Mouse (Mus musculus) pancreas, adult 10 weeks (tissue): Measurements from ENCODE around the gene Ppfia1. TPM values are rescaled to one million over a fixed set of nuclear protein-coding genes. Genes with fewer than 3 reads are reported as not detected.

Source experiments
- polyA plus RNA-seq: library from polyadenylated mRNA; stranded (reverse); fragments of 350-450 nt; fragmentation: Illumina TruSeq; extraction: RNeasy Lipid Tissue Mini Kit (QIAGEN cat#74804); gene quantifications from one replicate; pipeline ENCODE4 v1.2.3, GENCODE M21; 2015; ENCODE audit warnings: low read depth, low replicate concordance; ENCODE audit not compliant: insufficient read depth

Ppfia1 gene
- 14.0 TPM for polyA plus RNA-seq

DNA sequence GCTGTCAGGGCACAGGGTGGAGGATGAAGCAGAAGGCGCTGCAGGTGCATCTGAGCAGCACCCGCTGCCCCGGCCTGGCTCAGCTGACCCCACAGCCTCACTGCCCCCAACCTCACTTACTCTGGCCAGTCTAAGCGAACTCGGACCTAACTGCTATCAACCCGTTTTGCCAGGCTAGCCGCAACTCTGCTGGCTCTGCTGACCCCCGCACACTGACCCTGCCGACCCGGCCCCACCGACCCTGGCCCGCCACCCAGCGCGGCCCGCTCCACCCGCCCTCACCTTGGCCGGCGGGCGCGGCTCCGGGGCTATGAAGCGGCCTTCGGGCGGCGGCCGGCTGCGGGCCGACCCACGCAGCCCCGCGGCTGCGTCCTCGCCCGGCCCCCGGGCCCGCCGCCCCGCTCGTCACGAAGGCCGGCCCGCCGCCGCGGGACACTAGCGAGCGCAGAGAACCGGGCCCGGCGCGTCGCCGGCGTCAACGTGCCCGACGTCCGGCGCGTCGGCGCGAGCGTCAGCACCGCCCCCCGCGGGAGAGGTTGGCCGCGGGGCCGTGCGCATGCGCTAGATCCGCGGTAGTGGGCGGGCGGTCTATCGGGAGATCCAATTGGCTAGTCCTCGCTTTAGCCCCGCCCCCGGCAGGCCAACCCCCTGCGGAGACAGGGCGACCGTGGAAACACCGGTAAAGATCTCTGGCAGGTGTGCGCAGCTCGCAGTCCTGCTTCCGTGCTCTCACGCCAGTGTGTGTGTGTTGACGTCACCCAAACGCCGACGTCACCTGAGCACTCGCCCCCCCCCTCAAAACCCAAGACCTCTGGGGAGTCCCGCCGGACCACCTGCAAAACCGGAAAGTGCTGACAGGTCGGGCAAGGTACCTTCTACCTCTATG is at the start of gene Ppfia1:
Gene Ppfia1 (minus strand): TSS at position 493 of the 886 bp plus-strand sequence.

DNA sequence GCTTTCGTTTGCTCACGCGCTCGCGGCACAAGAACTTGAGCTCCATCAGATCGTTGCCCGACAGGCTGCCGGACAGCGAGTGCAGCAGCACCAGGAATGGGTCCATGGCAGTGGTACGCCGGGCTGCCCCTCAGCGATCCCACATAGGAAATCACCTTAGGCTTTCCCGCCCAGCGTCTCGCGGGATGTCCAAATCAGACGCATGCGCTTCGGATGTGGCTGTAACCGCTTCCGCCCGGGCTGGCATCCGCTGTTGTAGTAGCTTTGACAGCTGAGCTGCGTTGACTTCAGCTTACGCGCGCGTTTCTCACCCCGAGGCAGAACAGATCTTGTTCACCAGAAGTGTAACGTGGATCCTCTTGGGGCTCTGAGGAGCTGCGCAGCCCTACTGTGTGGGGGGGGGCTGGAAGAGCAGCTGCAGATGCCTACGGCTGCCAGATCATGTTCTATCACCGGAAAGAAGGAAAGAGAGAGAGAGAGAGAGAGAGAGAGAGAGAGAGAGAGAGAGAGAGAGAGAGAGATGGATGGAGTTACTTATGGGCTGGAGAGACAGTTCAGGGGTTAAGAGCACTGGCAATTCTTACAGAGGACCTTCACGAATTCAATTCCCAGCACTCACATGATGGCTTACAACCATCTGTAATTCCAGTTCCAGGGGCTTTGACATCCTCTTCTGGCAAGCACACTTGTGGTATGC is 28.9 kb upstream of the Ppfia1 start, which contains the start of gene Fadd:
Gene Fadd (minus strand): TSS at position 180 of the 697 bp plus-strand sequence.

DNA sequence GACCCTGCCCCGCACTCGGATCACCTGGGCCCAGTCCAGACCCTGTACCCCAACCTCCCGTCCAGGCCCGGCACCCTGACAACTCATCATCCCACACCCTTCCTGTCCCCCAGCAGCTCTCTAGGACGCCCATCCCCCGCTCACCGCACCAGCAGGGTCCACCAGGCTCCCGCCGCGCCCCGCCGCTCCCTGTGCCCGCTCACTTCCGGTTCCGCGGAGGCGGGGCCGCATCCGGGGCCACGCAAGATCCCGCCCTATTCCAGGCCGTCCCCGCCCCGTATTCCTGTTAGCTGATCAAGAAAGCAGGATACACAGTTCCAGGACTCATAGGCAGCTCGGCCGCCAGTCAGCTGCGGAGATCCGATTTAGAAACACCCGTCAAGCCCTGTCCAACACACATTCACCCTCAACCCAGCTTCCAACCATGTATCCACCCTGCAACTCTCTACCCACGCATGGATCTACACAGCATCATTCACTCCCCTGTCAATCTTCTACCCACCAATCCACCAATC is 82.9 kb downstream of the Ppfia1 start, which contains the start of gene Cttn:
Gene Cttn (minus strand): TSS at position 465 of the 515 bp plus-strand sequence.

Other genes starting within 250 kb of the Ppfia1 start
- gene Cttn, start 82.7 kb downstream of the Ppfia1 start, polyA plus RNA-seq, result 18.6 TPM
- gene Fadd, start 28.7 kb upstream of the Ppfia1 start, polyA plus RNA-seq, result 1.4 TPM
- 14.6 TPM for gene Ano1, start 198.2 kb upstream of the Ppfia1 start, polyA plus RNA-seq